Mouse (Mus musculus) limb, embryonic 10.5 days (tissue): ENCODE results near the gene Cpt1c. TPM values are rescaled to one million over a fixed set of nuclear protein-coding genes. Genes with fewer than 3 reads are reported as not detected.
A peak's percentile ranks its signal among the peaks of the same experiment; 100 is the strongest.

Experiments used
- DNase-seq: peaks from one replicate; pipeline ENCODE4 v3.0.0-alpha.2; 2017; ENCODE audit warnings: low spot score
- H3K27ac ChIP-seq: fragments of 300-500 bp; sonication (generic); 2 replicates; pipeline ENCODE4 v1.5.1; 2016; ENCODE audit warnings: mild to moderate bottlenecking
- H3K27me3 ChIP-seq: fragments of 300-500 bp; sonication (generic); 2 replicates; pipeline ENCODE4 v1.6.1; 2016; ENCODE audit warnings: low read depth, mild to moderate bottlenecking; ENCODE audit not compliant: poor library complexity, severe bottlenecking
- H3K36me3 ChIP-seq: fragments of 300-500 bp; sonication (generic); 2 replicates; pipeline ENCODE4 v1.6.1; 2016; ENCODE audit warnings: mild to moderate bottlenecking, moderate library complexity
- H3K4me1 ChIP-seq: fragments of 300-500 bp; sonication (generic); 2 replicates; pipeline ENCODE4 v1.6.1; 2016
- H3K4me3 ChIP-seq: fragments of 300-500 bp; sonication (generic); 2 replicates; pipeline ENCODE4 v1.5.1; 2016; ENCODE audit warnings: mild to moderate bottlenecking, moderate library complexity
- H3K9me3 ChIP-seq: fragments of 300-500 bp; sonication (generic); replicated peaks from 2 replicates; pipeline ENCODE4 v1.6.1; 2016; ENCODE audit warnings: mild to moderate bottlenecking
- WGBS: fragments of 180-500 bp; shearing (Covaris S2); methylation state at CpG from one replicate; pipeline ENCODE4 v1.1.7; 2016; 5-methylcytosine and 5-hydroxymethylcytosine counted together
- polyA plus RNA-seq: library from polyadenylated mRNA; unstranded; fragments of >200 nt; fragmentation: Nextera tagmentation; extraction: Ambion mirVana; gene quantifications from 2 replicates; pipeline ENCODE4 v1.2.1, GENCODE M21; 2016

Gene Cpt1c
- polyA plus RNA-seq, 1 experiment from 2014 or later = 18.8 TPM

GRCm38 (mm10) chr7:45012011-45012410, 37.4 kb upstream of the Cpt1c start:
- H3K4me3 ChIP-seq = peak overlapping the region; percentile 0; the same call in 1 of the 2 replicates
- peaks cover 21% of the 10 kb centered on the region for H3K4me1 ChIP-seq
- no peak for DNase-seq
- H3K27me3 ChIP-seq = no peaks in the 10 kb centered on the region
- H3K9me3 ChIP-seq = no peaks in the 10 kb centered on the region
- 97% methylated on average over 6 of the region's 6 CpGs for whole genome bisulfite sequencing
- H3K36me3 ChIP-seq = peaks cover 71% of the 10 kb centered on the region
- H3K27ac ChIP-seq = no peak overlapping the region

DNA sequence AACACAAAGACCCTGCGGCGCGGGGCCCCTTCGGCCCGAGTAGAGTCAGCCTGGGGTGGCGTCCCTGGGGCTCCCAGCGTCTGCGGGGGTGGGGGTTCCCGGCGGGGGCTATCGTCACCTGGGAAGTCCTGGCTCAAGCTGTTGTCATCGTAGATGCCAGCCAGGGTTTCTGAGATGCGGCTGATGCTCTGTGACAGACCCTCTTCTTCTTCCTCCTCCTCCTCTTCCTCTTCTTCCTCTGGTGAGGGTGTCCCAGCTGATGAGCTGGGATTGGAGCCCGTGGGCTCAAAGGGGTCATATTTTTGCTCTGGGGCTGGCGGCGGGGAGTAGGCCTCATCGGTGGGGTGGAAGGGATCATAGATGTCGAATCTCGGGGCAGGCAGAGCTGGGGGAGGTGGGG, 33.8 kb upstream of the Cpt1c start:
- DNase-seq = no peak
- Histone ChIP-seq H3K27me3 (no peaks in the 10 kb centered on the region), H3K27ac (no peak overlapping the region), H3K4me3 (0 out of 2 replicates have a peak overlapping the region, but pooled peaks have one; percentile 1), H3K9me3 (no peaks in the 10 kb centered on the region), H3K36me3 (peaks cover 100% of the 10 kb centered on the region), H3K4me1 (peaks cover 10% of the 10 kb centered on the region)
- WGBS = 95% methylated on average over 19 of the region's 19 CpGs

- Histone ChIP-seq H3K4me3 (peak overlapping the region; percentile 1; the same call in 1 of the 2 replicates), H3K27me3 (no peaks in the 10 kb centered on the region), H3K36me3 (peaks cover 100% of the 10 kb centered on the region), H3K4me1 (peaks cover 10% of the 10 kb centered on the region), H3K27ac (no peak overlapping the region), H3K9me3 (no peaks in the 10 kb centered on the region)
- 96% methylated on average over 30 of the region's 30 CpGs for WGBS
- no peak for DNase-seq
Measured at GRCm38 (mm10) chr7:45007846-45008245, 33.2 kb upstream of the Cpt1c start.

DNA sequence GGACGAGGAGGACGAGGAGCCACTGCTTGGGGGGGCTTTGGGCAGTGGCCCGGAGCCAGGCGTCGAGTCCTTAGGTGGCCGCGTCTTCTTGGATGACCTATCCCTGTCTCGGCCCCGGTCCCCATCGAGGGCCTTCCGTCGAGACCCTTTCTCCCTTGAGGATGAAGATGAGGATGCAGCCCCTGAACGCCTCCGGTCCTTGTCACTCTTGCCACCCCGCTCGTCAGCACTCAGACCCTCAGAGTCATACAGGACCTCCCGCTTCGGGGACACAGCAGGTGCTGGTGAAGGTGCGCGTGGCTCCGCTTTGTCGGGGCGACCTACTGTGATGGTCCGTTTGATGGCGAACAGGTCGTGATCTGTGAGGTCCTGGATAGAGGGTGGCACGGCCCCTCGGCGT, 32.5 kb upstream of the Cpt1c start:
- no peak for DNase-seq
- WGBS = 94% methylated on average over 29 of the region's 29 CpGs
- no peaks in the 10 kb centered on the region for H3K9me3 ChIP-seq
- H3K36me3 ChIP-seq = peaks cover 100% of the 10 kb centered on the region
- no peaks in the 10 kb centered on the region for H3K27me3 ChIP-seq
- no peak overlapping the region for H3K27ac ChIP-seq
- H3K4me1 ChIP-seq = peaks cover 10% of the 10 kb centered on the region
- H3K4me3 ChIP-seq = no peak overlapping the region

DNA sequence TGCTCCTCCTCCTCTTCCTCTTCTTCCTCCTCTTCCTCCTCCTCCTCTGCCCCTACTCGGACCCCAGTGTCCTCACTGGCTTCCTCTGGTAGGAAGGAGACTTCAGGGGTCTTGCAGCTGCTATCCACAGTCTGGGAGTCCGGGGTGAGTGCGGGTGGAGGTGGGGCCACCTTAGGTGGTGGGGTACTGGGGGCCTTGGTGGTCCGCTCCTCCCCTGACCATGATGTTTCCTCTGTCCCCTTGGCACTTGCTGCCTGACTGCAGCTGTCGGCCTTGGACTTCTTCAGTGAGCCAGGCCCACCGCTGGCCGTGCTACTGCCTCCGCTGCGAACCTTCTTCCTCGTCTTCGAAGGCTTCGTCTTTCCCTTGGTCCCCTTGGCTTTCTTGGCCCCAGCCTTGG, 31.9 kb upstream of the Cpt1c start:
- Histone ChIP-seq H3K4me1 (peaks cover 10% of the 10 kb centered on the region), H3K36me3 (peaks cover 100% of the 10 kb centered on the region), H3K27me3 (no peaks in the 10 kb centered on the region), H3K27ac (no peak overlapping the region), H3K4me3 (no peak overlapping the region), H3K9me3 (no peaks in the 10 kb centered on the region)
- WGBS = 92% methylated on average over 12 of the region's 12 CpGs
- DNase-seq = no peak

DNA sequence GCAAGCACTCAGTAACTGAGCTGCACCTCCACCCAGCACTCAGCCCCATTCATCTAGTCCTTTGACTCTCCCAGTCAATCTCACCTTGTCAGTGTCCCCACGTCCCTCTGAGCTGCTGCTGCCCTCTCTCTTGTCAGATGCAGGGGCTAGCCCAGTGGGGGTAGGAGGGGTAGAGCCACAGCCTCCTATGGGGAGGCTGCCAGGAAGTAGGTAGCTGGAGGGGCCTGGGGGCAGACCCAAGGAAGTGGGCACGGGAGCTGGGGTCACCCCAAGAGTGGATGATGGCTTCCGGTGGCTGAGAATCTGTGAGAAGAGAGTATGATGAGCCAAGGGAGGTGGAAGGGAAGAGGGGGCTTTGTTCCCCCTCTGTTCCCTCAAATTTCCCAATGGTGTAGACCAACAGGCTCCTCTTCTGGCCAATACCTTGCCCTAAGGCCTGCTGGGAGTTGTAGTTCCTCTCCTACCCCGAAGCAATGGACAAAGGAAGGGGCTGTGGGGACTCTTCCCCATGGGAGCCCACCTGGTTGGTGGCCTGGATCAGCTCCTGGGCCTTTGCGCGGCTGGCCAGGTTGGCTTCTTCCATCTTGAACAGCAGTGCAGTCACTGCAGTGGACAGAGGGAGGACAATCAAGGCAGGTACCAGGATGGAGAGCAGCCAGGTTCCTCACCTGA, 30.8 kb upstream of the Cpt1c start:
- Histone ChIP-seq H3K4me1 (peaks cover 13% of the 10 kb centered on the region), H3K27me3 (no peaks in the 10 kb centered on the region), H3K27ac (peak overlapping the region; percentile 46; the same call in 1 of the 2 replicates), H3K9me3 (no peaks in the 10 kb centered on the region), H3K36me3 (peaks cover 100% of the 10 kb centered on the region), H3K4me3 (no peak overlapping the region)
- no peak for DNase-seq
- 88% methylated on average over 6 of the region's 6 CpGs for WGBS

DNA sequence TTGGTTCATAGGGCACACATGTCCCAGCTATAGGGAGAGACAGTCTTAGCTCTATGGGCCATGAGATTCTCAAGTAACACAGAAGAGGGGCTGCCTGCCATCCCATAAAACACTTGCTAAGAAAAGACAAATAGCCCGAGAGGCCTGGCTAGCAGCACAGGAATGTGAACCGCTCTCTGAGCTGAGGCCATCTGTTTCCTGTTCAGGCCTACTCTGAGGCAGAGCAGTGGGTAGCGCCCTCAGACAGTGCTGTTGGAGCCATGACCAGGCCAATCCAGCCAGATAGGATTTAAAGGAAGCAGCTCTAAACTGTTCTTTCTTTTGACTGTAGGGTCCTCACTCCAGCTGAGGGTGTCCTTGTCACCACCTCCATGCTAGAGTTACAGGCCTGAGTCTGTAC, 29.9 kb upstream of the Cpt1c start:
- peak overlapping the region; percentile 32; the same call in 1 of the 2 replicates for H3K27ac ChIP-seq
- peaks cover 100% of the 10 kb centered on the region for H3K36me3 ChIP-seq
- 55% methylated on average over 3 of the region's 3 CpGs for WGBS
- H3K4me3 ChIP-seq = 0 out of 2 replicates have a peak overlapping the region, but pooled peaks have one; percentile 15
- peaks cover 22% of the 10 kb centered on the region for H3K4me1 ChIP-seq
- DNase-seq = no peak
- no peaks in the 10 kb centered on the region for H3K9me3 ChIP-seq
- no peaks in the 10 kb centered on the region for H3K27me3 ChIP-seq

DNA sequence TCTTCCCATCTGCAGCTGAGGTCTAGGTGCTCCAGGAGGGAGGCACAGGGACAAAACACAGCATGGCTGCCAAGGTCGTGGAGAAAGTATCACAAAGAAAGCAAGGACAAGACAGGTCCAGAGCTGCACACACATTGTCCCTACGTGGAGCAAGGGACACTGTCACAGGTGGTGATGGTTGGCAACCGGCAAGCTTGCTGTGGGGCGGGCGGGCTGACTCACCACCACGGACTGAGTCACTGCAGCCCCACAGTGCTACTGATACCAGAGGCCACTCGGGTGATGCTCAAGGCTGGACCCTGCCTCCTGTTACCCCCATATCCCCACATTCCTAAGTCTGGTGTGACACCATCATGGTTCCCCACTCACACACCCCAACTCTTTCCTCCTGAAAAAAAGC, 27.8 kb upstream of the Cpt1c start:
- no peak for DNase-seq
- Histone ChIP-seq H3K27ac (no peak overlapping the region), H3K4me3 (no peak overlapping the region), H3K36me3 (peaks cover 80% of the 10 kb centered on the region), H3K4me1 (peaks cover 35% of the 10 kb centered on the region), H3K27me3 (no peaks in the 10 kb centered on the region), H3K9me3 (no peaks in the 10 kb centered on the region)
- 94% methylated on average over 7 of the region's 7 CpGs for WGBS

DNA sequence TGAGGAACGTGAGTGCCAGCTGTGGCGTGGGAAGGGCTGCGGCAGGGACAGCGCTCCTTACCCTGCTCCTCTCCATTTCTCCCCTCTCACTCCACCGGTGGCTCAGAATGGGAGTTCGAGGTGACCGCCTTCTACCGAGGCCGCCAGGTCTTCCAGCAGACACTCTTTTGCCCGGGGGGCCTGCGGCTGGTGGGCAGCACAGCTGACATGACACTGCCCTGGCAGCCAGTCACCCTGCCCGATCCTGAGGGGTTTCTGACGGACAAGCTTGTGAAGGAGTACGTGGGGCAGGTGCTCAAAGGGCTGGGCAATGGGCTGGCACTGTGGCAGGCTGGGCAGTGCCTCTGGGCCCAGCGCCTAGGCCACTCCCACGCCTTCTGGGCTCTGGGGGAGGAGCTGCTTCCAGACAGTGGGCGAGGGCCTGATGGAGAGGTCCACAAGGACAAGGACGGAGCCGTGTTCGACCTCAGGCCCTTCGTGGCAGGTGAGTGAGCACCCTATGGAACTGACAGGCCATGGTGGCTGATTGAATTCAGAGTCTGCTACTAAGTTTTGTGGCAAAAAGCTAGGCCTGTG, 26.0 kb upstream of the Cpt1c start:
- Histone ChIP-seq H3K4me3 (peak overlapping the region; percentile 11), H3K27me3 (no peaks in the 10 kb centered on the region), H3K36me3 (peaks cover 69% of the 10 kb centered on the region), H3K9me3 (no peaks in the 10 kb centered on the region), H3K27ac (no peak overlapping the region), H3K4me1 (peaks cover 46% of the 10 kb centered on the region)
- DNase-seq = no peak
- 87% methylated on average over 21 of the region's 21 CpGs for WGBS

DNA sequence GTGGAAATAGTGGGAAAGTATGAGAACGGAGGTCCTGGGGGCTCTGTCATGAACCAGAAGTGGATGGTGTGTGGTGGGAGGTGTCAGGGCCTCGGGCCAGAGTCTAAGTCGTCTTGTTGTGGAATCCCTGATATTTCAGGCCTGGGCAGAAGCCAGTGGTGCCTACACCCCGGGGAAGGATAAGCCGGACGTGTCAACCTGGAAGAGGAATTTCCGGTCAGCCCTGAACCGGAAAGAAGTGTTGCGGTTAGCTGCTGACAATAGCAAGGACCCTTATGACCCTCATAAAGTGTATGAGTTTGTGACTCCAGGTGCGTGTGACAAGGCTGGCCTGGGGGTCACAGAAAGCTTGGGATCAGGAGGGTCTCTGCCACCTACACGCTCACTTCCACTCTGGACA, 25.1 kb upstream of the Cpt1c start:
- peaks cover 44% of the 10 kb centered on the region for H3K4me1 ChIP-seq
- H3K27ac ChIP-seq = no peak overlapping the region
- 83% methylated on average over 11 of the region's 11 CpGs for WGBS
- H3K27me3 ChIP-seq = no peaks in the 10 kb centered on the region
- no peaks in the 10 kb centered on the region for H3K9me3 ChIP-seq
- no peak for DNase-seq
- H3K36me3 ChIP-seq = peaks cover 69% of the 10 kb centered on the region
- H3K4me3 ChIP-seq = no peak overlapping the region

GRCm38 (mm10) chr7:44998501-44998955, 23.9 kb upstream of the Cpt1c start, which contains the start of gene Bcl2l12:
TSS of gene Bcl2l12 (minus strand) at chr7:44998712.
- peak; percentile 69 for DNase-seq
- H3K4me1 ChIP-seq = peaks cover 38% of the 10 kb centered on the region
- H3K9me3 ChIP-seq = no peaks in the 10 kb centered on the region
- no peaks in the 10 kb centered on the region for H3K27me3 ChIP-seq
- WGBS = 4% methylated on average over 18 of the region's 18 CpGs
- H3K36me3 ChIP-seq = peaks cover 69% of the 10 kb centered on the region
- peak within 1 kb of the TSS; percentile 75 for H3K4me3 ChIP-seq
- peak within 1 kb of the TSS; percentile 91 for H3K27ac ChIP-seq

- Histone ChIP-seq H3K4me3 (peak overlapping the region; percentile 75), H3K27ac (peak overlapping the region; percentile 91), H3K27me3 (no peaks in the 10 kb centered on the region), H3K4me1 (peaks cover 38% of the 10 kb centered on the region), H3K9me3 (no peaks in the 10 kb centered on the region), H3K36me3 (peaks cover 69% of the 10 kb centered on the region)
- no peak for DNase-seq
- WGBS = 5% methylated on average over 15 of the region's 15 CpGs
Measured at GRCm38 (mm10) chr7:44997940-44998428, 23.3 kb upstream of the Cpt1c start.

GRCm38 (mm10) chr7:44997231-44997939, 22.7 kb upstream of the Cpt1c start, which contains the start of gene Irf3:
TSS of gene Irf3 (plus strand) at chr7:44997648.
- H3K36me3 ChIP-seq = peaks cover 69% of the 10 kb centered on the region
- peak; percentile 95 for DNase-seq
- no peaks in the 10 kb centered on the region for H3K27me3 ChIP-seq
- H3K27ac ChIP-seq = peak within 1 kb of the TSS; percentile 91
- peaks cover 38% of the 10 kb centered on the region for H3K4me1 ChIP-seq
- H3K9me3 ChIP-seq = no peaks in the 10 kb centered on the region
- WGBS = under 1% methylated on average over 43 of the region's 43 CpGs
- H3K4me3 ChIP-seq = peak within 1 kb of the TSS; percentile 75
